Mouse (Mus musculus): ENCODE data around the gene Setmar. TPM values are rescaled to one million over a fixed set of nuclear protein-coding genes. Genes with fewer than 3 reads are reported as not detected.

Gene Setmar
- polyA plus RNA-seq, 1 experiment from 2014 or later = 5.6 TPM

DNA sequence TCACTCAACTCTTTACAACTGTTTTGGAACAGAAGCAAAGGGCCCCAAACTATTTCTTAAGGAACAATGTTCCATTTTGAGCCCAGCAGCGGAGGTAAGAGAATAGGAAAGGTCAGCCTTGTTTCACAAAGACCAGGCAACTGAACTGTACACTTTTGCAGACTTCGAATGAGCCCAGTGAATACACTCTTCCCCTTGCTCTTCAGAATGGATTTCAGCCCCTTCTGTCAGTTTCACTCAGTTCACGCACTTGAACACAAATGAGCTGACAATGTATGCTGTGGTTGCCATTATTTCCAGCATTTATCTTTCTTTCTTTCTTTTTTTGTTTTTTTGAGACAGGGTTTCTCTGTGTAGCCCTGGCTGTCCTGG, 34.0 kb downstream of the Setmar start:
- Histone ChIP-seq H3K27ac (ENCODE audit: low read length) (no peak overlapping the region), H3K36me3 (ENCODE audit: control insufficient read depth, insufficient read depth) (no peaks in the 10 kb centered on the region), H3K4me3 (ENCODE audit: low read length) (no peak overlapping the region), H3K4me2 (ENCODE audit: low read depth, low read length) (peak overlapping the region; percentile 36; the same call in 1 of the 2 replicates), H3K9me3 (replicated peaks; ENCODE audit: control insufficient read depth, low read length) (no peaks in the 10 kb centered on the region), H3K4me1 (ENCODE audit: control insufficient read depth, insufficient read depth, low read length) (peaks cover 22% of the 10 kb centered on the region), H3K9ac (ENCODE audit: low read length) (peak overlapping the region; percentile 41; the same call in 1 of the 2 replicates), H3K27me3 (ENCODE audit: control insufficient read depth, insufficient read depth, low read length) (no peaks in the 10 kb centered on the region)
- WGBS = 81% methylated on average over 3 of the region's 3 CpGs
- ATAC-seq (replicated peaks; ENCODE audit: extremely low read depth, insufficient read depth, low FRiP score) = no peak

DNA sequence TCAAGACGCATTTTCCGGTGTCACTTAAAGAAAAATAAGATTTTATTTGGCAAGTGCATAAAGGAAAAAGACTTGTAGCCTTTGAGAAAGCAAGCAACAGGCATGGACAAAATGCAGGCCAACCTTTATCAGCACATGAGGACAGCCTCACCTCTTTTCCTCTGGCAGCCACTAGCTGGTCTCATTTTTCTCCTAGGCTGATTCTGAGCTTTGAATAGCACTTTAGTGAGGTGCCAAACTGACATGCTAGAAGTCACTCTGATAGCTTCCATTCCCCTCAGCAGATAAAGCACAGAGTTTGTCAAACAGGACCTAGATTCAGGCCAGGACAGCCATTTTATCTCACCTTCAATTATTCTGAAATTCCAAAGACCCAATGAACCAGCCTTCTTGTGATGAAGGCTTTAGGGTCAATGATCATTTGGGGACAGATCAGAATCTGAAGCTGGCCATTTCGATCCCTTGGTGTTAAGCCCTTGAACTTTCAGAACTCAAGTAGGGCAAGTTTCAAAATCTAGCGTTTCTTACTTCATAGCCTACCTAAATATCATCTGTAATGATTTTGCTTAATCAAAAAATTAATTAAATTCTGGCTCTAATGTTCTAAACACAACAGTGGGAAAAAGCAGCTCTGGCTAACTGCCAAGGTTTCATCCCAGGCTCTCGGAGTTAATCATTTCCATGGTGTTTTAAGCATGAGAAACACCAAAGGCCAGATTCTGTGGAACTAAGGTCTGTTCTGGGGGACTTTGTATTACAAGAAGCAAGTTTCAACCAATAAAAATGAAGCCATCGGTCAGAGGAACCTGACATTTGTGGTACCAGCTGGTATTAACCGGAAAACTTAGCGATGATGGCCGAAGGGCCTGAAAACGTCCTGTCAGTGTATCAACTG, 37.3 kb downstream of the Setmar start:
- no peak overlapping the region for H3K4me3 ChIP-seq (ENCODE audit: low read length)
- H3K4me1 ChIP-seq (ENCODE audit: control insufficient read depth, insufficient read depth, low read length) = peaks cover 26% of the 10 kb centered on the region
- H3K4me2 ChIP-seq (ENCODE audit: low read depth, low read length) = no peak overlapping the region
- 65% methylated on average over 10 of the region's 10 CpGs for WGBS
- H3K9me3 ChIP-seq (replicated peaks; ENCODE audit: control insufficient read depth, low read length) = no peaks in the 10 kb centered on the region
- peak overlapping the region; percentile 80 for H3K27ac ChIP-seq (ENCODE audit: low read length)
- no peaks in the 10 kb centered on the region for H3K36me3 ChIP-seq (ENCODE audit: control insufficient read depth, insufficient read depth)
- H3K27me3 ChIP-seq (ENCODE audit: control insufficient read depth, insufficient read depth, low read length) = no peaks in the 10 kb centered on the region
- ATAC-seq (replicated peaks; ENCODE audit: extremely low read depth, insufficient read depth, low FRiP score) = peak; percentile 80
- H3K9ac ChIP-seq (ENCODE audit: low read length) = no peak overlapping the region

DNA sequence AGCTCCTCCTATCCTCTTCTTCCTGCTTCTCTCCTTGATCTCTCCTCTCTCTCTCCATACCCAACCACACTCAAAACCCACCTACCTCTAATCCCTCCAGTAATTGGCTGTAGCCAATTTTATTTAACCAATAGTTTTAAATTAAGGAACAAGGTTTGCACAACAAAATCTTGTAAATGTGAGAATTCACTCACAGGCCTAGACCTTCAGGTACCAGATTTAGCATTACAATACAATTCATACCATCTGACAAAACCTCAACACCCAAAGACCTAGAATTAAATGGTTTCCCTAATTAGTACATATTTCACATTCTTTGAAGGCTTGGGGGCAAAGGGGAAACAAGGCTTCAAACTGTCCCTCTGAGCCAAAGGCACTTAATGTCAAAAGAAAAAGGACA, 42.5 kb downstream of the Setmar start:
- no peaks in the 10 kb centered on the region for H3K27me3 ChIP-seq (ENCODE audit: control insufficient read depth, insufficient read depth, low read length)
- H3K9ac ChIP-seq (ENCODE audit: low read length) = no peak overlapping the region
- H3K36me3 ChIP-seq (ENCODE audit: control insufficient read depth, insufficient read depth) = no peaks in the 10 kb centered on the region
- H3K9me3 ChIP-seq (replicated peaks; ENCODE audit: control insufficient read depth, low read length) = no peaks in the 10 kb centered on the region
- no peak overlapping the region for H3K27ac ChIP-seq (ENCODE audit: low read length)
- H3K4me1 ChIP-seq (ENCODE audit: control insufficient read depth, insufficient read depth, low read length) = peaks cover 36% of the 10 kb centered on the region
- no peak overlapping the region for H3K4me3 ChIP-seq (ENCODE audit: low read length)
- no peak overlapping the region for H3K4me2 ChIP-seq (ENCODE audit: low read depth, low read length)
- ATAC-seq (replicated peaks; ENCODE audit: extremely low read depth, insufficient read depth, low FRiP score) = no peak

DNA sequence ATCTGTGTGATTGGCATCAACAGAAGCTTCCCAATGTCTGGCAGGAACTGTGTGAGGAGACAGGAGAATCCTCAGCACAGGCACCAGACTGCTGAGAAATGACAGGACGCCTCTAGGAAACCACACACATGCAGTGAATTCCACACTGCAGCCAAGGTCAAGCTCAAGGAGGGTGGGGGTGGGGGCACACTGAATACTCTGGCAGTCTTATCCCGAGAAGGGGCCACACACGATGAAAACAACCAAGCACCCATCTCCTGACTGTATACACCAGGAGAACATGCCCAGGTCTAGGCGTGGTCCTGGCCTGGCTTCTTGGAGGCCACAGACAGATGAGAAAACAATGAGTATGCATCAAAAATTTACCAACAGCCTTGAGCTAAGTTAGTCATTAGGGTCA, 45.5 kb downstream of the Setmar start:
- WGBS = 46% methylated on average over 4 of the region's 4 CpGs

DNA sequence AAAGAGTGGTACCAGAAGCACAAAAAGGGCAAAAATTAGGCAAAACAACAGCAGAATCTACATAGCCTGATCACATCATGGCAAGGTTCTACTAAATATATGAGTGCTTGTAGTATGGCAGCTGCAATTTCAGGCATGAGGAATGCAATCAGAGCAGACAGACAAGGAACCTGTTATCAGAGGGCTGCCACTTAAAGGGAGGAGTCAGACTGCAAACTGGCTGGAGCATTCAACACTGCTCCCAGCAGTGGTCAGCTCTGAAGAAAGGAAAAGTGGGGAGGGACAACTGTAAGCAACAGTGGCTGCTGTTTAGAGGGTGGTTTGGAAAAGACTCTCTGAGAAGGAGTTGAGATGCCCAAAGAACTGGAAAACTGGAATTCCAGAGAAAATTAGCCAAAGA, 46.8 kb downstream of the Setmar start:
- Histone ChIP-seq H3K4me3 (ENCODE audit: low read length) (no peak overlapping the region), H3K27ac (ENCODE audit: low read length) (peak overlapping the region; percentile 47), H3K4me1 (ENCODE audit: control insufficient read depth, insufficient read depth, low read length) (peaks cover 22% of the 10 kb centered on the region), H3K27me3 (ENCODE audit: control insufficient read depth, insufficient read depth, low read length) (no peaks in the 10 kb centered on the region), H3K9me3 (replicated peaks; ENCODE audit: control insufficient read depth, low read length) (no peaks in the 10 kb centered on the region), H3K9ac (ENCODE audit: low read length) (no peak overlapping the region), H3K36me3 (ENCODE audit: control insufficient read depth, insufficient read depth) (no peaks in the 10 kb centered on the region), H3K4me2 (ENCODE audit: low read depth, low read length) (no peak overlapping the region)
- peak; percentile 82 for ATAC-seq (replicated peaks; ENCODE audit: extremely low read depth, insufficient read depth, low FRiP score)

More for the DNA sequence above, 45.5 kb downstream of the Setmar start:
- H3K4me3 ChIP-seq (ENCODE audit: low read length) = no peak overlapping the region
- ATAC-seq (replicated peaks; ENCODE audit: extremely low read depth, insufficient read depth, low FRiP score) = 0 out of 2 replicates have a peak, but pooled peaks have one; percentile 18
- no peaks in the 10 kb centered on the region for H3K27me3 ChIP-seq (ENCODE audit: control insufficient read depth, insufficient read depth, low read length)
- no peak overlapping the region for H3K9ac ChIP-seq (ENCODE audit: low read length)
- peaks cover 22% of the 10 kb centered on the region for H3K4me1 ChIP-seq (ENCODE audit: control insufficient read depth, insufficient read depth, low read length)
- H3K9me3 ChIP-seq (replicated peaks; ENCODE audit: control insufficient read depth, low read length) = no peaks in the 10 kb centered on the region
- peak overlapping the region; percentile 12 for H3K27ac ChIP-seq (ENCODE audit: low read length)
- no peak overlapping the region for H3K4me2 ChIP-seq (ENCODE audit: low read depth, low read length)
- no peaks in the 10 kb centered on the region for H3K36me3 ChIP-seq (ENCODE audit: control insufficient read depth, insufficient read depth)

DNA sequence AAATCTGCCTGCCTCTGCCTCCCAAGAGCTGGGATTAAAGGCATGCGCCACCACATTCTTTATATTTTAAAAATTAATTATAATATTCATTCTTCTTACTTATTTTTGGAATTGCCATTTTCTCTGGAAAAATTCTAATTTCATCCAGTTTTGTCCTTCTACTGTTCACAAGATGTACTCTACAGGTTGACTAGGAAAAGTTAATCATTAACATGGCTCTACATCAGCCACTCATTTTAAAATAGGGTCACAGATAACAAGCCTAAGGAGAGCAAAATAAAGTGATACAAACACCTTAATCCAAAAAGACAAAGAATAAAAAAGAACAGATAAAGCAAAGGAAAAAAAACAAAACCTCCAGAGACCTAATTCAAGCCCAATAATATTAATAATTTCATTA, 50.1 kb downstream of the Setmar start:
- H3K36me3 ChIP-seq (ENCODE audit: control insufficient read depth, insufficient read depth) = no peaks in the 10 kb centered on the region
- H3K9me3 ChIP-seq (replicated peaks; ENCODE audit: control insufficient read depth, low read length) = no peaks in the 10 kb centered on the region
- H3K27ac ChIP-seq (ENCODE audit: low read length) = no peak overlapping the region
- no peaks in the 10 kb centered on the region for H3K27me3 ChIP-seq (ENCODE audit: control insufficient read depth, insufficient read depth, low read length)
- H3K4me1 ChIP-seq (ENCODE audit: control insufficient read depth, insufficient read depth, low read length) = peaks cover 17% of the 10 kb centered on the region
- H3K4me2 ChIP-seq (ENCODE audit: low read depth, low read length) = no peak overlapping the region
- H3K4me3 ChIP-seq (ENCODE audit: low read length) = no peak overlapping the region
- H3K9ac ChIP-seq (ENCODE audit: low read length) = no peak overlapping the region
- 92% methylated on average over 1 of the region's 1 CpGs for WGBS
- ATAC-seq (replicated peaks; ENCODE audit: extremely low read depth, insufficient read depth, low FRiP score) = no peak

DNA sequence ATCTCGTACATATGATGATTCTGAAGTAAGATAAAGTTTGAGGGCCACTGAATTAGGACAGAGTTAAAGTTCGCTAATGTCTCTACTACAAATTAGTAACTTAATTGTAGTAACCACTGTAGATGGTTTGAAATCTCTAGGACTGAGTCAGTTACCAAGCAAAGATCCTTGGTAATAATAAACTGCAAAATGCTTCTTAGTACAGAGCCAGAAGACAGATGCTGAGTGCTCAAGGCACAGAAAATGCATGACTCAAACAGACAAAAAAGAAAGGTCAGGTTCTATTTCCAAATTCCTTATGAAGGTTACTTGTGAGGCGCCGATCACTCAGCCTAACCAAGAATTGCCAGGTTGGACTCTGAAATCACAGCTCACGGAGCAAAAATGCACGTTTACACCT, 53.0 kb downstream of the Setmar start:
- no peak overlapping the region for H3K4me2 ChIP-seq (ENCODE audit: low read depth, low read length)
- no peaks in the 10 kb centered on the region for H3K36me3 ChIP-seq (ENCODE audit: control insufficient read depth, insufficient read depth)
- whole genome bisulfite sequencing = 94% methylated on average over 6 of the region's 6 CpGs
- no peak overlapping the region for H3K9ac ChIP-seq (ENCODE audit: low read length)
- no peak for ATAC-seq (replicated peaks; ENCODE audit: extremely low read depth, insufficient read depth, low FRiP score)
- no peaks in the 10 kb centered on the region for H3K9me3 ChIP-seq (replicated peaks; ENCODE audit: control insufficient read depth, low read length)
- H3K27me3 ChIP-seq (ENCODE audit: control insufficient read depth, insufficient read depth, low read length) = no peaks in the 10 kb centered on the region
- no peak overlapping the region for H3K4me3 ChIP-seq (ENCODE audit: low read length)
- no peaks in the 10 kb centered on the region for H3K4me1 ChIP-seq (ENCODE audit: control insufficient read depth, insufficient read depth, low read length)
- no peak overlapping the region for H3K27ac ChIP-seq (ENCODE audit: low read length)

DNA sequence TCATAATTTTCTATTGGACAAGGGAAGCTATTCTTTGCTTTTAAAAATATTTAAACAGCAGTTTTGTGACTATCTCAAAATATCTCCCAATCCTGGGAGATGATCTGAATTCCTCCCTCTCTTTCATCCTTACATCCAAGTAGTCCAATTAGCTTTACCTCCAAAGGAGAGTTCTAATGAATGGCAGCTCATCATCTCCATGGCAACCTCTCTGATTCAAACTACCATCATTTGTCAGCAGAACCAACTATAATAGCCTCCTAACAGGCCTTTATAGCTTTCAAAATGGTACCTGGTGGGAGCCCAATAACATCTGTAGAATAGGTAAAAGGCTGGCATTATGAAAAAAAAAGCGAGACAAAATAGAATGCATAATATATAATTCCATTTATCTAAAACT, 60.6 kb downstream of the Setmar start:
- no peak overlapping the region for H3K27ac ChIP-seq (ENCODE audit: low read length)
- H3K4me3 ChIP-seq (ENCODE audit: low read length) = no peak overlapping the region
- no peak overlapping the region for H3K4me2 ChIP-seq (ENCODE audit: low read depth, low read length)
- no peak overlapping the region for H3K9ac ChIP-seq (ENCODE audit: low read length)
- no peaks in the 10 kb centered on the region for H3K9me3 ChIP-seq (replicated peaks; ENCODE audit: control insufficient read depth, low read length)
- no peak for ATAC-seq (replicated peaks; ENCODE audit: extremely low read depth, insufficient read depth, low FRiP score)
- H3K27me3 ChIP-seq (ENCODE audit: control insufficient read depth, insufficient read depth, low read length) = no peaks in the 10 kb centered on the region
- no peaks in the 10 kb centered on the region for H3K36me3 ChIP-seq (ENCODE audit: control insufficient read depth, insufficient read depth)
- no peaks in the 10 kb centered on the region for H3K4me1 ChIP-seq (ENCODE audit: control insufficient read depth, insufficient read depth, low read length)
- WGBS = 89% methylated on average over 1 of the region's 1 CpGs

DNA sequence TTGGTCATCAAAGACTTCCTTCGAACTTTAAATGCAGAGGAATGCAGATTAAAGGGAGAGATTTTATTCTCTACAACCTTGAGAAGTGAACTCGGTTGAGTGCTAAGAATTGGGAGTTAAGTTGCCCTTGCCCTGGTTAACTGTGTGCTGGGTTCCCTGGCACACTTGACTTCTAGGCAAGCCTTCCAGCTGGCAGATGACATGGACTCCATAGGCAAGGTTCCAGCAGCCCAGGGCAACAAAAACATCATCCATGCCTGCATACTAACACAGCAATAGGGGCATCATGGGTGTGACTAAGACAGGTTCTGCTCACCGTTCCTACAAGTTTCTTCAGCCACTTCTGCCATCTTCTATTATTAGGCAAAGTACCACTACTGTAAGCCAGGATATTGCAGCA, 61.8 kb downstream of the Setmar start:
- no peak for ATAC-seq (replicated peaks; ENCODE audit: extremely low read depth, insufficient read depth, low FRiP score)
- no peaks in the 10 kb centered on the region for H3K36me3 ChIP-seq (ENCODE audit: control insufficient read depth, insufficient read depth)
- no peaks in the 10 kb centered on the region for H3K27me3 ChIP-seq (ENCODE audit: control insufficient read depth, insufficient read depth, low read length)
- H3K9ac ChIP-seq (ENCODE audit: low read length) = no peak overlapping the region
- H3K27ac ChIP-seq (ENCODE audit: low read length) = no peak overlapping the region
- H3K4me1 ChIP-seq (ENCODE audit: control insufficient read depth, insufficient read depth, low read length) = peaks cover 5% of the 10 kb centered on the region
- no peak overlapping the region for H3K4me3 ChIP-seq (ENCODE audit: low read length)
- no peaks in the 10 kb centered on the region for H3K9me3 ChIP-seq (replicated peaks; ENCODE audit: control insufficient read depth, low read length)
- 84% methylated on average over 3 of the region's 3 CpGs for WGBS
- no peak overlapping the region for H3K4me2 ChIP-seq (ENCODE audit: low read depth, low read length)

Data from heart, embryonic 16.5 days (tissue).